Mouse (Mus musculus) erythroblast, embryonic 14.5 days (primary cell): ENCODE results near the gene Cldn22. TPM values are rescaled to one million over a fixed set of nuclear protein-coding genes. Genes with fewer than 3 reads are reported as not detected.

Source experiments
- H3K27me3 ChIP-seq: 2 replicates; pipeline ENCODE4 v1.6.1; 2012; ENCODE audit warnings: inconsistent platforms; ENCODE audit not compliant: control insufficient read depth
- H3K36me3 ChIP-seq: 2 replicates; pipeline ENCODE4 v1.6.1; 2012; ENCODE audit warnings: mild to moderate bottlenecking, inconsistent platforms; ENCODE audit not compliant: control insufficient read depth
- H3K4me1 ChIP-seq: 2 replicates; pipeline ENCODE4 v1.6.1; 2012; ENCODE audit warnings: inconsistent platforms; ENCODE audit not compliant: control insufficient read depth
- H3K4me3 ChIP-seq: replicated peaks from 2 replicates; pipeline ENCODE3; 2012; ENCODE audit warnings: moderate library complexity, mild to moderate bottlenecking, inconsistent platforms
- H3K9me3 ChIP-seq: 2 replicates; pipeline ENCODE4 v1.6.1; 2012; ENCODE audit warnings: low read length, inconsistent platforms, mixed read lengths; ENCODE audit not compliant: control insufficient read depth
- GATA1 ChIP-seq: IDR thresholded peaks from 2 replicates; pipeline ENCODE4 v1.6.1; 2012; ENCODE audit warnings: low read length, inconsistent platforms, mixed read lengths
- TAL1 ChIP-seq: IDR thresholded peaks from 3 replicates; pipeline ENCODE4 v1.6.1; 2012; ENCODE audit warnings: low read length, inconsistent platforms, mixed read lengths
- polyA plus RNA-seq: library from polyadenylated mRNA; stranded (reverse); fragments of >175 nt; gene quantifications from 2 replicates; pipeline ENCODE4 v1.2.3, GENCODE M21; 2012

The Cldn22 gene
- polyA plus RNA-seq, 1 experiment, result not detected

DNA sequence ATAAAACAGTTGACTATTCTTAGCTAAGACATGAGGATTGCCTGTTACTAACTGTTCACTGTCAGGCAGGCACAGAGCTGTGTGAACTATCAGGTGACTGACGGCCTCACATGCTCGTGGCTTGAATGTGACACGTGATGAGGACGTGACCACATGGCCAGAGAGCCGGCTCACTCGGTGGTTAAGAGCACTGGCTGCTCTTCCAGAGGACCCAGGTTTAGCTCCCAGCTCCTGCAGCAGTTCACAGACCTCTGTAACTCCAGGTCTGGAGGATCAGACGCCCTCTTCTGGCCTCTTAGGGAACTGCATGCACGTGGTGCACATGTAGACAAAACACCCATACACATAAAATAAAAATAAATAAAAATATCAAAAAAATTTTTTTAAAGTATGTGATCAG is 25.6 kb downstream of the Cldn22 start:
- Histone ChIP-seq H3K36me3 (peaks cover 13% of the 10 kb centered on the region; the same call in 1 of the 2 replicates), H3K9me3 (no peaks in the 10 kb centered on the region), H3K4me3 (no peak overlapping the region), H3K4me1 (no peaks in the 10 kb centered on the region; the same call in 1 of the 2 replicates), H3K27me3 (no peaks in the 10 kb centered on the region)
- TF ChIP-seq TAL1, result no peak
- no peak for TF ChIP-seq GATA1

- H3K4me3 ChIP-seq, result peak overlapping the region; percentile 33
- H3K36me3 ChIP-seq, result peaks cover 13% of the 10 kb centered on the region; the same call in 1 of the 2 replicates
- no peaks in the 10 kb centered on the region for H3K27me3 ChIP-seq
- no peaks in the 10 kb centered on the region for H3K9me3 ChIP-seq
- TF ChIP-seq GATA1, result no peak
- no peak for TF ChIP-seq TAL1
- no peaks in the 10 kb centered on the region; the same call in 1 of the 2 replicates for H3K4me1 ChIP-seq
Measured at GRCm38 (mm10) chr8:47851824-47852502, 27.7 kb downstream of the Cldn22 start.

DNA sequence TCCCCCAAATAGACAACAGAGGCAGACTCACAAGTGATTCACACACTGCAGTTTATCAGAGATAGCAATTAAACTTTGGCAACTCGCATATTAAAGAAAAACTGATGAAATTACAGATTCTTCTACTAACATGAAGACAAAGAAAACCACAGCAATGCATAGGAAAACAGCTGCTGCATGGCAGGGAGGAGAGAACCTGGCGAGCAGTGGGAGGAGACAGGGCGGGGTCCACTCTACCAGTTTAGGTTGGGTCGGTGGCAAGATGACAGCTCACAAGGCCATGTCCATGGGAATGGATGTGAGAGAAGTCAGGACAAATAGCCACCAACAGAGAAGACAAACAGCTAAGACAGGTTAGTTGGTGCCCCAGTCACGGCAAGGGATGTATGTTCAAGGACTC is 28.5 kb downstream of the Cldn22 start:
- Histone ChIP-seq H3K9me3 (no peaks in the 10 kb centered on the region), H3K27me3 (no peaks in the 10 kb centered on the region), H3K4me3 (no peak overlapping the region), H3K4me1 (no peaks in the 10 kb centered on the region; the same call in 1 of the 2 replicates), H3K36me3 (peaks cover 8% of the 10 kb centered on the region; the same call in 1 of the 2 replicates)
- TF ChIP-seq TAL1 (no peak), GATA1 (no peak)

- no peak overlapping the region for H3K4me3 ChIP-seq
- TF ChIP-seq GATA1 (no peak), TAL1 (no peak)
- H3K27me3 ChIP-seq, result no peaks in the 10 kb centered on the region
- peaks cover 3% of the 10 kb centered on the region; the same call in 1 of the 2 replicates for H3K36me3 ChIP-seq
- no peaks in the 10 kb centered on the region; the same call in 1 of the 2 replicates for H3K4me1 ChIP-seq
- no peaks in the 10 kb centered on the region for H3K9me3 ChIP-seq
Measured at GRCm38 (mm10) chr8:47853356-47853755, 29.1 kb downstream of the Cldn22 start.

DNA sequence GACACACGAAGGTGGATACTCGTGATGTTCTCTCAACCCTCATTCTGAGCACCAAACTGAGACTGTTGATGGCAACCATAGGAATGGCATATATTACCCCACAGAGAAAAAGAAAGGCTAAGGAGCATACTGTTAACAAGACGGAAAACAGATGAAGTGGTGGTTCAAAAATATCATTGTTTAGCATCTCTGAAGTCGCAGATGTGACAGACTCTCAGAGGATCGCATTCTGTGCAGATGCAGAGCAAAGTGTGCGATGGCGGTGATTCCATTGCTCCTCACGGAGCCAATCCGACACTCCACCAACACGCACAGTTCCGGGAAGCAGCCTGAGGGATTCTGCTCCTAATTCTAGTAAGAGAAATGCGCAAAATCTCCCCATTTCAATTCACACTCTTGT is 35.0 kb downstream of the Cldn22 start:
- Histone ChIP-seq H3K9me3 (no peaks in the 10 kb centered on the region), H3K27me3 (no peaks in the 10 kb centered on the region), H3K4me1 (no peaks in the 10 kb centered on the region), H3K36me3 (peaks cover 3% of the 10 kb centered on the region), H3K4me3 (no peak overlapping the region)
- TF ChIP-seq TAL1 (no peak), GATA1 (no peak)

DNA sequence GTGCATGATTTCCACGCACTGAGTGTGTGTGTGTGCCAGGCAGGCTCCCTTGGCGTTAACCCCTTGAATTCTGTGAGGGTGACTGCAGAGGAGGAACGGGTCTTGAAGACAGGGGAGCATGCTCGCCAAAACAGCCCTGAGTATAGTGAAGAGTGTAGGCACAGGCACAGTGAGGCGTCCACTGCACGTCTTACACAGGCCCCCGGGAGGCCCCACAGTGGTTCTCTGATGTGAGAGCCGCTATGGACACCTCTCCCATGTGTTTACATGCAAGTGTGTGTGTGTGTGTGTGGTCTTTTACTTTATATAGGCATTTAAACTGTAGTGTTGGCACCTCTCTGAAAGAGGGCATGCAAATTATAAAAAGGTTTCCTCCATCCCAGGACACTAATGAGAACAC is 42.3 kb downstream of the Cldn22 start:
- Histone ChIP-seq H3K27me3 (no peaks in the 10 kb centered on the region), H3K4me3 (no peak overlapping the region), H3K9me3 (no peaks in the 10 kb centered on the region), H3K4me1 (no peaks in the 10 kb centered on the region), H3K36me3 (peaks cover 6% of the 10 kb centered on the region)
- TF ChIP-seq GATA1, result no peak

GRCm38 (mm10) chr8:47867067-47867466 is 42.8 kb downstream of the Cldn22 start:
- TF ChIP-seq GATA1 (no peak), TAL1 (no peak)

GRCm38 (mm10) chr8:47872361-47873107 is 48.3 kb downstream of the Cldn22 start:
- TF ChIP-seq GATA1 (no peak), TAL1 (no peak)
- Histone ChIP-seq H3K4me3 (no peak overlapping the region), H3K9me3 (no peaks in the 10 kb centered on the region), H3K4me1 (no peaks in the 10 kb centered on the region), H3K27me3 (no peaks in the 10 kb centered on the region), H3K36me3 (peaks cover 2% of the 10 kb centered on the region; the same call in 1 of the 2 replicates)

More at GRCm38 (mm10) chr8:47867067-47867466, 42.8 kb downstream of the Cldn22 start:
- H3K4me3 ChIP-seq, result no peak overlapping the region
- H3K36me3 ChIP-seq, result peaks cover 4% of the 10 kb centered on the region; the same call in 1 of the 2 replicates
- H3K9me3 ChIP-seq, result no peaks in the 10 kb centered on the region
- H3K4me1 ChIP-seq, result no peaks in the 10 kb centered on the region
- H3K27me3 ChIP-seq, result no peaks in the 10 kb centered on the region

DNA sequence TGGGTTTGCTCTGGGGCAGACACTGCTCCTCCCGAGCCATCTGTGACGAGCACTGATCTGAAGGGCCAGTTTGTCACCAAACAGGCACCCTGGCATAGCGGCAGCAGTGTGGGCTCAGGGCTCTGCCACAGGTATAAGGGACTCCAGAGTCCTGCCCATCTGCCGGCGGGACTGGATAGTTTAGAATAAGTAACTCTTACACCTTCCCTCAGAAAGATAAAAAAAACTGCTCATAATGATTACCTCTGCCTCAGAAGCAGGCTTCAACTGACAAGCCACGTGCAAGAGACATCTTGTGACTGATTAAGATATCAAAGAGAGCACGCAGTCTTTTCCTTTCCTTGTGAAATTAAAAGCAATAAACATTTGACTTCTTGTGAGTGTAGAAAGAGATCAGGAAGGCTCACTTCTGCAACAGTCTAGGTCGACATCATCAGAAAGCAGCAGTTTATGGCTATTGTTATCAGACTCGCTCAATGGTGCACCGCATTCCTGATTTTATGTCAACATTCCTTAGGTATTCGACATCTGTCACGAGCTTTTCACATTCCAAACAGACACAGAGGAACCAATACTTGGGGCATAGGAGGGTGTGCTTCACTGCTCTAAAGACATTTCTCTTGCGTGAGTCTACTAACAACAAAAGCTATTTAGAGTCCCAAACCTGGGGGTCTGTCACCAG is 50.4 kb downstream of the Cldn22 start:
- Histone ChIP-seq H3K27me3 (no peaks in the 10 kb centered on the region), H3K36me3 (no peaks in the 10 kb centered on the region), H3K4me3 (no peak overlapping the region), H3K4me1 (no peaks in the 10 kb centered on the region), H3K9me3 (no peaks in the 10 kb centered on the region)
- TF ChIP-seq TAL1 (no peak), GATA1 (no peak)

Other genes starting within 250 kb of the Cldn22 start
- 0.36 and 0.55 TPM in 2 replicates for gene Ing2, start 148.9 kb upstream of the Cldn22 start, polyA plus RNA-seq
- 1.2 and 2.2 TPM in 2 replicates for gene Cdkn2aip, start 110.5 kb upstream of the Cldn22 start, polyA plus RNA-seq
- not detected in 2 replicates for gene Cldn24, start 2.3 kb upstream of the Cldn22 start, polyA plus RNA-seq
- gene Wwc2, start 166.4 kb downstream of the Cldn22 start, polyA plus RNA-seq, result 0.02 and 0.04 TPM in 2 replicates